ENCODE assay signal across 24 mouse cellular contexts in genomic region chr12:105548881-105549280, GRCm38 (mm10). TPM values are rescaled to one million over a fixed set of nuclear protein-coding genes. Genes with fewer than 3 reads are reported as not detected.
DNase-seq lines count a peak whose midpoint lies in the region; ATAC-seq lines count a peak whose summit lies in the region.
"Had no signal": no experiment of that assay in that cellular context is flagged by ENCODE, and none has a peak within 500 bp of the region (broad histone marks: within the 10 kb centered on the region; RNA-seq: fewer than 3 reads in every experiment).

No protein-coding gene starts in this region.

- H3K4me2 ChIP-seq in hindbrain, embryonic 16.5 days (ENCODE audit: low read length) = no peak overlapping the region
- H3K4me2 ChIP-seq: heart, embryonic 11.5 days; hindbrain, embryonic 14.5 days; liver, embryonic 11.5 days; midbrain, embryonic 13.5 days; neural tube, embryonic 13.5 days had no signal

- H3K36me3 ChIP-seq in hindbrain, embryonic 16.5 days (ENCODE audit: control insufficient read depth, insufficient read depth, low read length) = no peaks in the 10 kb centered on the region
- H3K36me3 ChIP-seq: limb, embryonic 10.5 days; midbrain, embryonic 13.5 days; neural tube, embryonic 13.5 days had no signal

- peaks cover 9% of the 10 kb centered on the region for H3K4me1 ChIP-seq in hindbrain, embryonic 16.5 days (ENCODE audit: control insufficient read depth, insufficient read depth, low read depth, low read length)

- no peak overlapping the region for H3K9ac ChIP-seq in hindbrain, embryonic 16.5 days (ENCODE audit: low read depth, low read length)
- H3K9ac ChIP-seq: forebrain, postnatal 0 days; hindbrain, embryonic 14.5 days; midbrain, embryonic 13.5 days; neural tube, embryonic 13.5 days had no signal

- 83% methylated on average over 6 of the region's 6 CpGs for WGBS in hindbrain, embryonic 16.5 days

- no peak overlapping the region for H3K27ac ChIP-seq in hindbrain, embryonic 16.5 days (ENCODE audit: low read depth, low read length)
- H3K27ac ChIP-seq: hindbrain, embryonic 14.5 days; limb, embryonic 10.5 days; midbrain, embryonic 13.5 days; neural tube, embryonic 13.5 days; stomach, postnatal 0 days had no signal

- no peak overlapping the region for H3K4me3 ChIP-seq in hindbrain, embryonic 16.5 days (ENCODE audit: low read length)
- H3K4me3 ChIP-seq: limb, embryonic 10.5 days; midbrain, embryonic 13.5 days; neural tube, embryonic 13.5 days had no signal

- H3K9me3 ChIP-seq in hindbrain, embryonic 16.5 days (ENCODE audit: control insufficient read depth, low read length) = no peaks in the 10 kb centered on the region
- H3K9me3 ChIP-seq: limb, embryonic 10.5 days; midbrain, embryonic 13.5 days; neural tube, embryonic 13.5 days had no signal

- no peaks in the 10 kb centered on the region; the same call in 1 of the 2 replicates for H3K27me3 ChIP-seq in hindbrain, embryonic 16.5 days (replicated peaks; ENCODE audit: control insufficient read depth, insufficient read depth, low read length)

- DNase-seq in kidney, adult 18-20 months = peak; percentile 42
- DNase-seq in kidney, postnatal 4 days = no peak
- DNase-seq in ovary, adult 18-20 months (ENCODE audit: low spot score) = peak; percentile 69
- no peak for DNase-seq in ovary, postnatal 14 days (ENCODE audit: low spot score)
- peak; percentile 82 to 87 for DNase-seq in adrenal gland, postnatal 36 days
- DNase-seq: cerebellum, adult 18-20 months; cerebellum, postnatal 25 days; embryo, embryonic 11 days; forebrain, postnatal 0 days; heart, postnatal 10 days; lung, adult 2 months; right cerebral cortex, postnatal 4 days had no signal

- no peak for ATAC-seq in megakaryocyte progenitor cell, adult 5-6 weeks (replicated peaks; ENCODE audit: poor library complexity)
- no peak for ATAC-seq in hindbrain, embryonic 16.5 days
- ATAC-seq: forebrain, postnatal 0 days; intestine, postnatal 0 days; midbrain, embryonic 13.5 days had no signal

RNA-seq across cellular contexts. Expression of gene Bdkrb2, which starts 14.1 kb away (rescaled TPM):
- 10 to 100 TPM; 12.0 to 23.9 TPM for total RNA-seq in adrenal gland, postnatal 36 days (2021)
- total RNA-seq in megakaryocyte progenitor cell, adult 5-6 weeks (2015) = not detected in 2 replicates
- not detected in 2 replicates for total RNA-seq in megakaryocyte progenitor cell, adult 5-6 weeks (2017)
- polyA plus RNA-seq in hindbrain, embryonic 16.5 days (2015; fragmentation: Nextera tagmentation; extraction: Ambion mirVana) = 2.3 and 2.5 TPM in 2 replicates
- polyA plus RNA-seq: liver, embryonic 11.5 days had no signal

RNA-seq across cellular contexts. Expression of gene Bdkrb1, which starts 54.0 kb away (rescaled TPM):
- total RNA-seq in adrenal gland, postnatal 36 days (2021) = not detected
- total RNA-seq in megakaryocyte progenitor cell, adult 5-6 weeks (2015) = not detected in 2 replicates
- total RNA-seq in megakaryocyte progenitor cell, adult 5-6 weeks (2017) = not detected in 2 replicates
- 0.34 TPM in 1 of 2 replicates, not detected in the other for polyA plus RNA-seq in hindbrain, embryonic 16.5 days (2015; fragmentation: Nextera tagmentation; extraction: Ambion mirVana)
- total RNA-seq: adrenal gland, postnatal 4 days; forebrain, postnatal 0 days; heart, postnatal 10 days; left cerebral cortex, adult 18-20 months had no signal
- polyA plus RNA-seq: heart, embryonic 11.5 days; limb, embryonic 10.5 days; neural tube, embryonic 13.5 days had no signal

Comparison
In these comparisons a context has a peak if more than half of its experiments do, and no peak if none do; other contexts are left out.
1. DNase-seq: peak in kidney, adult 18-20 months (single experiment), ovary, adult 18-20 months (single experiment) and adrenal gland, postnatal 36 days (2 of 2); none in kidney, postnatal 4 days (0 of 2) and ovary, postnatal 14 days (single experiment).
2. RNA of gene Bdkrb2, which starts 14.1 kb away (total RNA-seq): 12.0 to 23.9 TPM in adrenal gland, postnatal 36 days; not detected in megakaryocyte progenitor cell, adult 5-6 weeks; every median in the first group is over 10 times any median in the second.